Mouse (Mus musculus) embryonic facial prominence, embryonic 10.5 days (tissue): Measurements from ENCODE around the gene Gm4133. TPM values are rescaled to one million over a fixed set of nuclear protein-coding genes. Genes with fewer than 3 reads are reported as not detected.
"Not testable (repeated sequence)": the region's sequence is repeated elsewhere in the genome, so short reads cannot be mapped to it uniquely, and the experiment has no call there.

ENCODE experiments used
- DNase-seq: peaks from one replicate; pipeline ENCODE4 v3.0.0-alpha.2; 2017; ENCODE audit warnings: low spot score
- H3K27ac ChIP-seq: fragments of 300-500 bp; sonication (generic); replicated peaks from 2 replicates; pipeline ENCODE4 v1.5.1; 2016; ENCODE audit warnings: mild to moderate bottlenecking
- H3K27me3 ChIP-seq: fragments of 300-500 bp; sonication (generic); replicated peaks from 2 replicates; pipeline ENCODE4 v1.6.1; 2016; ENCODE audit warnings: low read depth, mild to moderate bottlenecking; ENCODE audit not compliant: poor library complexity, severe bottlenecking
- H3K36me3 ChIP-seq: fragments of 300-500 bp; sonication (generic); replicated peaks from 2 replicates; pipeline ENCODE4 v1.6.1; 2016; ENCODE audit warnings: mild to moderate bottlenecking, moderate library complexity
- H3K4me1 ChIP-seq: fragments of 300-500 bp; sonication (generic); 2 replicates; pipeline ENCODE4 v1.6.1; 2016
- H3K4me3 ChIP-seq: fragments of 300-500 bp; sonication (generic); 2 replicates; pipeline ENCODE4 v1.5.1; 2016; ENCODE audit warnings: mild to moderate bottlenecking, moderate library complexity
- H3K9me3 ChIP-seq: fragments of 300-500 bp; sonication (generic); 2 replicates; pipeline ENCODE4 v1.6.1; 2016; ENCODE audit warnings: mild to moderate bottlenecking
- WGBS: fragments of 180-500 bp; shearing (Covaris S2); methylation state at CpG from one replicate; pipeline ENCODE4 v1.1.7; 2016; 5-methylcytosine and 5-hydroxymethylcytosine counted together
- polyA plus RNA-seq: library from polyadenylated mRNA; unstranded; fragments of >200 nt; fragmentation: Nextera tagmentation; extraction: Ambion mirVana; gene quantifications from 2 replicates; pipeline ENCODE4 v1.2.1, GENCODE M21; 2016

Gm4133 gene
- not detected in 2 replicates for polyA plus RNA-seq

- H3K9me3 ChIP-seq, DNase-seq, H3K4me3 ChIP-seq, H3K36me3 ChIP-seq, H3K27me3 ChIP-seq, H3K4me1 ChIP-seq, H3K27ac ChIP-seq: not testable (repeated sequence)
- WGBS = no CpG with 5 or more reads among the region's 2 CpGs
Observed at GRCm38 (mm10) chr7:20333965-20334364, at the start of gene Gm4133. Gene Gm4133, minus strand, starts transcription at chr7:20334065.

- no CpG with 5 or more reads among the region's 1 CpGs for WGBS
- not testable (repeated sequence) for H3K4me3 ChIP-seq, DNase-seq
Observed at GRCm38 (mm10) chr7:20375310-20375709, 41.4 kb upstream of the Gm4133 start, which contains the start of gene Gm5728. Gene Gm5728, minus strand, starts transcription at chr7:20375410.

More at GRCm38 (mm10) chr7:20375310-20375709, 41.4 kb upstream of the Gm4133 start, which contains the start of gene Gm5728:
- H3K27ac ChIP-seq, H3K9me3 ChIP-seq, H3K27me3 ChIP-seq, H3K36me3 ChIP-seq, H3K4me1 ChIP-seq: not testable (repeated sequence)

Other genes starting within 250 kb of the Gm4133 start
- not detected in 2 replicates for gene Vmn1r91, start 234.4 kb downstream of the Gm4133 start, polyA plus RNA-seq
- gene Gm16442, start 211.5 kb downstream of the Gm4133 start, polyA plus RNA-seq = not detected in 2 replicates
- gene Vmn1r93, start 195.0 kb downstream of the Gm4133 start, polyA plus RNA-seq = not detected in 2 replicates
- gene Vmn1r94, start 165.7 kb downstream of the Gm4133 start, polyA plus RNA-seq = not detected in 2 replicates
- gene Vmn1r95, start 140.4 kb downstream of the Gm4133 start, polyA plus RNA-seq = not detected in 2 replicates
- not detected in 2 replicates for gene Gm6164, start 128.5 kb downstream of the Gm4133 start, polyA plus RNA-seq
- not detected in 2 replicates for gene Gm4498, start 100.2 kb downstream of the Gm4133 start, polyA plus RNA-seq
- not detected in 2 replicates for gene Gm5890, start 71.2 kb downstream of the Gm4133 start, polyA plus RNA-seq
- not detected in 2 replicates for gene Gm5728, start 41.3 kb upstream of the Gm4133 start, polyA plus RNA-seq
- not detected in 2 replicates for gene Vmn1r100, start 83.9 kb upstream of the Gm4133 start, polyA plus RNA-seq
- not detected in 2 replicates for gene Vmn1r101, start 108.5 kb upstream of the Gm4133 start, polyA plus RNA-seq
- not detected in 2 replicates for gene Gm10670, start 140.9 kb upstream of the Gm4133 start, polyA plus RNA-seq
- not detected in 2 replicates for gene Vmn1r103, start 176.5 kb upstream of the Gm4133 start, polyA plus RNA-seq
- not detected in 2 replicates for gene Vmn1r104, start 199.8 kb upstream of the Gm4133 start, polyA plus RNA-seq
- gene Gm5726, start 211.7 kb upstream of the Gm4133 start, polyA plus RNA-seq = not detected in 2 replicates
- gene Gm4141, start 242.2 kb upstream of the Gm4133 start, polyA plus RNA-seq = not detected in 2 replicates